Mouse (Mus musculus) adrenal gland, postnatal 36 days (tissue): ENCODE measurements at regions not wholly inside any gene's neighbourhood (a gene's known extent, or its start where the extent isn't known, plus 50 kb on each side); places are given as distances from the start of the nearest gene placed in this dataset.

Source experiments
- DNase-seq, 2 experiments: peaks; one replicate each; pipeline ENCODE4 v3.0.0; 2021; ENCODE audit warnings: mixed read lengths in 1 of 2

DNA sequence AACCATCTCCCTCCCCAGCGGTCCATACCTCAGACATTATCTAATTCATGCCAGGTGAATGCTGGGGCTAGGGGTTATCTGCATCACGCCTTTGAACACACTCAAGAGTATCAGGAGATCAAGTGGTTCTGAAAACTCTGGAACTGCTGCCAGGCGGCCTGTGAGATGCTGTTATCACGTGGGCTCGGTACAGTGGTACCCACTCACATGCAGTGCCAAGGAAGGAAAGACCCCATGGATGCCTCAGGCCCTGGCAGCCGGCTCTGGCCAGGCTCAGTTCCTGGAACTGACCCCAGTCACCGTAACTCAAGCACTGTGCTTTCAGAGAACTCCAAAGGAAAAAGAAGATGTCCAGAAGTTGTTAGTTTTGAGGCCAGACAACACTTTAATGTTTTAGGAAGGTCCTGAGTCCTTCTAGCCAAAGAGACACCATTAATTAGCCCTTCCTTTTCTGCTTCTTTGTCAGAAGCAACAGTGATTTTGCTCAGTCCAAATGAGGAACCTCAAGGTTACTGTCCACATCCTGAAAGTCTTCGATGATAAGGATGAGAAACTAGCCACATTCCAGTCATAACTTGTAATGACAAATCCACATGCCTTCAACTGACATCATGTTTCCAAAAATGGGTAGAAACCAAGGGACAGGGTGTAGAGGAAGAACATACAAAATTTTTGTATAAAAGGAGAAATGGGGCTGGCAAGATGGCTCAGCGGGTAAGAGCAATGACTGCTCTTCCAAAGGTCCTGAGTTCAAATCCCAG lies 126.1 kb downstream of the Zbtb18 start:
- no peak for DNase-seq

DNA sequence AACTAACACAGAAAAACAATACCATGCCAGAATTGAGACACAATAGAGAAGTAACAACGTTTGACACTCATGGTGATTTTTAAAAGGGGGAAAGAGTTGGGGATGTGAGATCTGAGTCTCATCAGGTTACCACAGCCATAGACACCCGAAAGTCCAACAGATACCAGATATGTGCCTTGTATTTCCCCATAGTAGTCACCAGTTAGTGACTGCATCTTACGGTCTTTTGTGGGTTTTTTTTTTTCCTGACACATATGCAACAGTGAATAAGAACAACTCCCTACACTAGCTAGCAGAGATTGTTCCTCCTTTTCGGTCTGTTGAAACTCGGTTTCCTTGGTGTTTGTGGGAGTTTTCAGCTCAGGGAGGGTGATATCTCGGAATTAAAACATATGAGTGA lies 127.4 kb downstream of the Zbtb18 start:
- DNase-seq: no peak

DNA sequence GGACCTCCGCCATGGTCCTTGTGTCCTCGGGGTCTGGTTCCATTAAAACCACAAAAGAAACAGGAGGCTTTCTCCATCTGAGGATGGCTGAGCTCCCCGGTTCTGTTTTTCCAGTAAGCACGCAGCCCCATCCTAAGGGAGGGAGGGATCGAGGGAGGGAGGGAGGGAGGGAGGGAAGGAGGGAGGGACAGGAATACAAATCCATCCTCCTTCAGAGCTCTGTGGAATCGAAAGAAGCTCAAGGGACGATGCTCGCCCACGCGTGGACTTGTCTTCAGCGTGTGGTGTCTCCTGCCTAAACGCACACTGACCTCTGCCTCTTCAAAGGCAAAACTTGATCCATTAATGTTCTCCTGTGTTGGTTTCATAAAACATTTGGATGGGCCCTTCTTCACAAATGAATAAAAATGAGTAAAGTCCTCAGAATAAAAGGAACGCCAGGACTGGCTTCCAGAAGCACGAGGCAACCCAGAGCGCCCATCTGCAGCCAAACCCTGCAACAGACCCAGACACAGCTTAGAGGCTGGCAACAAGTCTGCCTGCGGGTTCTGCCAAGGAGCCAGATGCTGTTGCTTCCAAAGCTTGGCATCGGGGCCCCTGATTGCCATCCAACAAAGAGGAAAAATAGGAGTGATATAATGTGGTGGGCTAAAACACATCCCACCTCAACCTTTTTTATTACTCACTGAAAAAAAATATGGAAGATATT lies 131.0 kb downstream of the Zbtb18 start:
- no peak for DNase-seq

DNA sequence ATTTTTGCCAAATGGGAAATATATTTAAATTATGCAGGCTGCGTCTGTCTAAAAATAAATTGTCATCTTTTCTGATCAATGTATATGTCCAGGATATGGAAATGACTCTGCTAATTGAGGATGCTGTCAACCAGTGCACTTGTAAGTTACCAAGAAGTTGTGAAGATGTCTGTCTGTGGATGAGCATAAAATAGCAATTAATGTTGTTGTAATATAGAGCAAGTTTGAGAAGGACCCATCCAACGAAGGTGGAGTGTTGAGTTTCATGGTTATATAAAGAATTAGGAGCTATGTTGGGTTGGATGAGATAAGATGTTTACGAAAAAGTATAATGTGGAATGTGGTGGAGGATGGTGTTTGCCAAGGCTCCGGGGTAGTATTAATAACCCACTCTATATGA lies 131.6 kb downstream of the Zbtb18 start:
- no peak for DNase-seq

DNA sequence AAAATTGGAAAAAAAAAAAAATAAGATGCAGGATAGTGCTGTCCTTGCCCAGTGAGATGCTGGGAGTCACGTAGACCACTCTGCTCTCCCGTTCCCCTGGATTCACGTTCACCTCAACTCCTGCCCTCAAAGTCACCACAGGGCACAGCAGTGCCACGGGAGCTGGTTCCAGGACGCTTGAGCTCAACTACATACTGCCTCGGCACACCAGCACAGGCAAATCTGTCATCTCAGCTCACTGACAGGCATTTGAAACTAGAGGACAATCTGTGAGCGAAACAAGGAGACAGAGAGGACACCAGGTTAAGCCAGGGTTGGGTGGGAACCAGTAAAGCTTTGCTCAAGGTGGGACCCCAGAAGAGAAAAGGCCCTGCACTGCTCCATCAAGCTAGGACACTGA lies 132.2 kb downstream of the Zbtb18 start:
- DNase-seq: no peak

DNA sequence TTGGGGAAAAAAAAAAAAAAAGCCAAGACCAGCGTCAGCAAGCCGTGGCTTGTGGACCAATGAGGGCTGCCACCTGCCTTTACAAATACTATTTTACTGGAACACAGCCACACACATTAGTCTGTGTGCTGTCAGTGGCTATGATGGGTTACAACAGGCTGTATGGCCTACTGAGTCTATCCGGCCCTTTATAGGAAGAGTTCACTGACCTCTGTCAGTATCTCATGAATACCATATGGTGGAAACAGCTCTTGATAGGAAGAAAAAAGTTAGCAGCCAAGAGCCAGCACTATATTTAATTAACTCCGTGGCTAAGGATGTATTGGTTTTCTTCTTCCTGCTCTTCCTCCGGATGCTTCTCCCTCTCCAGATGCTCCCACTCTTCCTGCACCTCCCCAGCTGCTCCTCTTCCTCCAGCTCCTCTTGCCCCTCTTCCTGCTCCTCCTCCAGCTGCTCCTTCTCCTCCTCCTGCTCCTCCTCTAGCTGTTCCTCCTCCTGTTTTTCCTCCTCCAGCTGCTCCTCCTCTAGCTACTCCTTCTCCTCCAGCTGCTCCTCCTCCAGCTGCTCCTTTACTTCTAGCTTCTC lies 142.2 kb downstream of the Zbtb18 start:
- DNase-seq: no peak

DNA sequence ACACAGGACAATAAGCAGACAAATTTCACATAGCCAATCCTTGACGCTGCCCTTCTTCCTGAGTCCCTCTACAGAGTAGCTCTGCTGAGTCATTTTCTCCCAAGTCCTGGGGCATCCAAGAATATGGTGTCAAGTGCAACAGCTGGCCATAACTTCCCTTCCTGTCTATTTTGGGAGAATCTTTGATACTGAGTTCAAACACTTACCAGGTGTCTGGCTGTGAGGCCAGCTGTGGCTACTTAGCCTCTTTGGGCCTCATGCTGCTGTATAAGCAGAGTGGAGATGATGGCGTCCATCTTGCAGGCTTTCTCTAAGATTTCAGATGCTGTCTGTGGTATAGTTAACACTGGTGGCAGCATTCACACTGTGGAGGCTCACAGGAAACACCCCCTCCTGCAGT lies 143.2 kb downstream of the Zbtb18 start:
- no peak for DNase-seq

DNA sequence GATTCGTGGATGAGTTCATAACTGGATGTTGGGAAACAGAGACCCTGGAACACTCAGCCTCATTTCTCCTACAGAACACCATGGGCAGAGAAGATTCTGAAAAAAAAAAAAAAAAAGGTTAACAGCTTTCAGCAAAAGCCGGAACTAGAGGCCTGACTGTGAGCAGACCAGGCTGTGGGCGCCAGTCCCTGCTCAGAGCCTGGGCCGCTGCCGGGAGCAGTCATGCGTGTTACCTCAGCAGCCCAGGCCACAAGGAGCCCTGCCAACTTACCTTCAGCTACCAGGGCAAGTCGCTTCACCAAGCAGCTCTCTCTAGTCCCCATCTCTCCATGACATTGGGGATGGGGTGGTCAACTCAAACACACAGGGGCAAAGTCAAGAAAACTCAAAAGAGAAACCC lies 140.6 kb upstream of the 1700016C15Rik start:
- no peak for DNase-seq

DNA sequence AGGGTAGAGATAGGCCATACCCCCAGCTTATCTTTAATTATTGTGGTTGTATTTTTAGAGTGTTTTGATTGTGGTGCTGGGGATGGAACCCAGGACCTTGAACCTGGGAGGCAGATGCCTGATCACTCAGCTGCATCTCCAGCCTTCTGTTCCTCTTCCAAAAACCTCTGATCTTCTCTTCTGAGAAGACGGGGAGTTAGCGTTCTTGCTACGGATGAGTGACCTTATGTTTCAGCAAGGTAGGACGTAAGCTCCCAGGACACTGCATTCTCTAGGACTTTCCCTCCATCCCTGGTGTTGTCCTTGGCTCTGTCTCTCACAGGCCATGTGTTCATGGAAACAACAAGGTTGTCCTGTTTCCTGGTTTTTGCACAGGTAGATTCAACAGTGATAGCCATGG lies 140.0 kb upstream of the 1700016C15Rik start:
- no peak for DNase-seq

DNA sequence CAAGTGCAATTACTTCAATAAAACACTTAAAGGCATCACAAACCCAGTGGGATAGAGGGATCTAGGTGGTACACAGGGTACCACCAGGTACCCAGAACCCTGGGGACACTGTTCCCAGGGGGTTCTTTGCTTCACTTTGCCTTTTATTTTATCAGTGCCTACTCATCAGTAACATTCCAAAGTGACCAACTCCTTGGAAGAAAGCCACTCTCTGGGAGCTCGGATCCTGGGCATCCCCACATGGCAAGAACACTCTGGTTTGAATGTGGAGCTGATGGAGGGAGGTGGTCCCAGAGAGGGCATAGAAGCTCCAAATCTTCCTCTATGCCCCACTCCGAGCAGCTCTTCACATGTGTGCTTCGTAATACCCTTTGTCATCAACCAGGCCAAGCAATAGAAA lies 137.9 kb upstream of the 1700016C15Rik start:
- no peak for DNase-seq

DNA sequence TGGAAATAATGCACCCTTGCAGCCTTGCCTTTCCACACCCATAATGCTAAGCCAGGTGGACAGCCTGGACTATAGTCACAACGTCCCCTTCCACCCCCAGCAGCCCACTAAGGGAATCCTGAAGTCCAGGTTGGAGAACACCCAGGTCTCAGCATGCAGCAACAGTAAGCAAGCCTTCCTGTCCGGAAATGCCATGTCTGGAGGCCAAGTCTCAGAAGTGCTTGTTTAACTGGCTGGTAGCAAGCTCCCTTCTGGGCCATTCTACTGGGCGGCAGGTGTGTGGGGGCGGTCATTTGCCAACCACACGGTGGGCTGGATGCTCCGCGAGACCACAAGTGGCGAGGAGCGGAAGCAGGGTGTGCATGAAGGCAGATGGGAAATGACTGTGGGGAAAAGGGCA lies 137.3 kb upstream of the 1700016C15Rik start:
- no peak for DNase-seq

DNA sequence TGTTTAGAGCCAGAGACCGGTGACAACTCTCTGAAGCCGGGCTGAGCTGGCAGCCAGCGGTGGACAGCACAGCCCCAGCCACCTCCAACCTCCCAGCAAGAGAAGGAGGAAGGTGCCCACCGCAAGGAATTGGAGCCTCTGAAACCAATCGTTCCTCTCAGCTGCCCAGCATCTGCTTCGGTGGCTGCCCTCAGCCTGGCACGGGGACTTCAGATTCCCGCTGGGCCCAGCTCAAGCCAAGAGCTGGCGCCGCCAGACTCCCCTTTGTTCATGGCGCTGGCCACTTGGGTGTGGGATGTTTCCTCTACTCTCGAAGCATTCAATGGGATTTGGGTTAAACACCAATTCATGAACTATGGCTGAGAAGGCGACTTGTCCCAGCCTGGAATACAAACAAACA lies 135.3 kb upstream of the 1700016C15Rik start:
- DNase-seq: no peak

DNA sequence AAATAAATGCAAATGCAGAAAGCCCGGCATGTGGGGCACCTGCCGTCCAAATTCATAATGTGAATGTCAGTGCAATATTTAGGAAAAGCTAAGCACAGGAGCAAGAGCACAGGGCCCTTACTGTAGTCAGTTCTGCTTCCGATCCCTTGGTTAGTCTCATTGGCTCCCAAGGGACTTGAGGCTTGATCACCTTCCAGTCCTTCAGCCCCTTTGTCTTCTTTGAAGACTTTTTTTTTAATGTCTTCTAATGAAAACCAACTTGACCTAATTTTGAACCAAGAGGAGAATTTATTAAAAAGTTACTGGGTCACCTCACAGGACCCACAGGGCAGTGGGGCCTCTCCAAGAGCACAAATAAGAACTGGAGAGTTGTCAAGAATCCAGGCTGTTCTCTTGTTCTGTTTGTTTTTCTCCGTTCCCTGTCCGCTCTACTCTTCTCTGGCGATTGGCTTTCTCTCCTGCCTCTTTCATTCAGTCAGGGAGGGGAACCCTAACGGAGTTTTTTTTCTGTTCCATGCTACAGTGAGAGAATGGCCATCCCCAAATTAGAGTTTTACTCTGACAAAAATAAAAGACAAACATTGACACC lies 134.2 kb upstream of the 1700016C15Rik start:
- DNase-seq: no peak

DNA sequence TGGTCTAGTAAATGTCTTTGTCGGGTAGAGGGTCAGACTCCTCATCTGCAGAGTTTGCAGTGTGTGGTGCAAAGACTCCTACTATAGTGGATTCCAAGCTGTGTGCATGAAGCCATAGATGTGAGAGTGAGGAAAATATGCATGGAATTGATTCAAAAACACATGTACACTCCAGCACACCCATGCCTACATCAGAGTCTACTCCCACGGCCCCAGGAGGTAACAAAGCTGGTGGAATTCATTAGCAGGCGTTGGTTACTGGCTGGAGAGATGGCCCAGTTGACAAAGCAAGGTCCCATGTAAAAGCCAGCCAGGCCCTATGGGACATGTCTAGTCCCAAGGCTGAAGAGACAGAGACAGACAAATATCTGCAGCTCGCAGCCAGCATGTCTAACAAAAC lies 132.6 kb upstream of the 1700016C15Rik start:
- no peak for DNase-seq

DNA sequence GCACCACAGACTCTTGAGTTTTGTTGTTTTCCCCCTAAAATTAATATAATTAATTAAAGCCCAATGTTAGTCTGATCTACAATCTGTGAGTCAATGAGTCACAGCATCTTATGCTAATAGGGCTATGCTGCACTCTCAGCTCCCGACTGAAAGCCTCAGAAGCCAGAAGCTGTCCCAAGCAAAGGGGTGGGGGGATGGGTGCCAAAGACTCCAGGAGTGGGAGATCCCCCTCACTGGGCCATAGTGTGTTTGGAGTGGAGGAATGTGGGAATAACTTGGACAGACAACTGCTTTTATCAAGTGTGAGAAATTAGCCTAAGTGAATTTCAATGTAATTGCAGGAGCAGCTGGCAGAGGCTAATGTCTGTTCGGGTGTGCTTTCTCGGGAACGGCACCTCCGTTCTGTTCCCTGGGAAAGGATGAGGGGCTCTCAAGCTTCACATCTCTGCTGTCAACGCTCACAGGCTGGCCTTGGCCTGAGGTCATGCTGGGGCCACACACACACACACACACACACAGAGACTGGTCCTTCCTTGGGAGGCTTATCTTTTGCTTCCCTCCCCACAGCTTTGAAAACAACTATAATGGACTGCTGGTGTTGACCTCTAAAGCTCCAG lies 124.2 kb upstream of the 1700016C15Rik start:
- no peak for DNase-seq

DNA sequence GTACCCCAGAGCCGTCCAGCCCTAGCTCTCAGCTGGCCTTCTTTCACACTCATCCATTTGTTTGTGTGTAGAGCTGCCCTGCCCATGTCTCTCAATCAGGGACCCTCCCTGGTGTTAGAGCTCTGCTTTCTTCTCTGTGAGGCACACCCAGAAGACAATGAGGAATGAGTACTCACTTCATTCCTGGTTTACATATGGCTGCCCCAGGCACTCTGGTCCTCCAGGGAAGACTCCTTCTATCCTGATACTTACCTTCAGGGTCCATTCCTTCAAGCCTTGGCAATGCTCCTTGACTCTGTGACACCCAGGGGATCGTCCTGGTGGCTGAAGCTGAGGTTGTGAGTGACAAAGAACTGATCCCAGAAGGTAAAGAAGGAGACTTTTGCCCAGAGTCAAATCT lies 122.0 kb upstream of the 1700016C15Rik start:
- DNase-seq: no peak

DNA sequence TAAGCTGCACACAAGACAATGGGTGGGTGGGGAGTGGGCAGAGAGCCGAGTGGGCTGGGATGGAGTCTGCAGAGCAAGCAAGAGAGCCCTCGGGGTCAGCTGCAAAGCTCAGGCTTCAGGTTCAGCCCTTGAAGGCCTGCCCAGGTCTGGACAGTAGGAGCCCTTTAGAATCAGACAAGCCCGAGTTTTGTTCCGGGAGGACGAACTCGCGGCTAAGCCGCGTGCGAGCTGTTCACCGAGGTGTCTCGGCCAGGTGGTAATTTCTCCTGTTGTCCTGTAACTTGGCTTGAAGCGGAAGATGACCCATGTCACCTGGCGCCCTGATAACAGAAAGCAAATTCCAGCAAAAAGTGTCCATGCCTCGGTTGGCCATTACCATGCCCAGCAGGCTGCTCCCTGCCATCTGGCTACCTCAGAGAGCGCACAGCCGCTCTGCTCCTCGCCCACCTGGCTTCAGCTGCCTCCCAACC lies 121.0 kb upstream of the 1700016C15Rik start:
- no peak for DNase-seq

DNA sequence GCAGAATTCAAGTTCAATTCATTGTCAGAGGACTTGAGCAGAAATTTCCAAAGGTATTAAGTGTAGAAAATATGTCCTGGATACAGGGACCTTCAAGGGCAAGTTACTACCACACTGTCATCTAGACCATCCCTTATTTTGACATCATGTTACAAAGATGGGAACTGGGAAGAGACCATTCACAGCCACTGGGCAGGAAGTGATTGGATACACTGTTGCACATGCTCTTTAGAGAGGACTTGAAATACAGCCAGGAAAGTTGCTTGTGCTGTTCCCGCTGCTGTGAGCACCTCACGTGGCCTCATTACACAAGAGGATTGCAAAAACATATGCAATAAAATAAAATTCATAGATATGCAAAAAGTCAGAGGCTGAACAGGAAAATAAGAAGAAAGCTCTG lies 120.4 kb upstream of the 1700016C15Rik start:
- no peak for DNase-seq

DNA sequence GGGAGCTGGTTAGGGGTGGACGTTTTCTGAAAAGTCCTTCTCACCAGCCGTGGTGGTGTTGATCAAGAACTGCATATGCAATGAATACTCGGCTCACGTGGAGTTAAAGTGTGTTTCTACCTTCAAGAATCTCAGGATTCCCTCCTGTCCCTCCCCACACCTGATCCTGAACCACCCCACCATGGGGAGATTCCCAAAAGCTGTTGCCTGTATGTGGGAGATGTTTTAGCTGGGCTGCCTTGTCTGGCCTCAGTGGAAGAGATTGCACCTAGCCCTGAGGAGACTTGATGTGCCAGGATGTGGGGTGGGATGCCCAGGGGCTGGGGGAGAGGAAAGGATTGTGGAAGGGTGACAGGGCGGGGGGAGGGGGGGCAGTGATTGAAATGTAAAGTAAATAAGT lies 119.9 kb upstream of the 1700016C15Rik start:
- DNase-seq: no peak

DNA sequence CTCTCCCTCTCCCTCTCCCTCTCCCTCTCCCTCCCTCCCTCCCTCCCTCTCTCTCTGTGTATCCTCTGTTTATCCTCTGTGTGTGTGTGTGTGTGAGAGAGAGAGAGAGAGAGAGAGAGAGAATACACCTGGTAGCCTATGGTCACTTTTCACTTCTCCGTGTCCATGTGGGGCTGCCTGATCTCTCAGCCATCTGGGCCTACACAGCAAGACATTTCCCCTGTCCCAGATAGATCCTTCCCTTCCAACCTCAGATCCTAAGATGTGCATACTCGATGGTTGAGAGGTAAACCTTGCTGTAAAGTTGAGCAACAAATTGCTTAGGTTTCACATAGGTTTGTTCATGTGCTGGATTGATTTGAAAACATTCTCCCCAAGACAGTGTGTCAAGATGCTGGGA lies 119.5 kb upstream of the 1700016C15Rik start:
- no peak for DNase-seq

DNA sequence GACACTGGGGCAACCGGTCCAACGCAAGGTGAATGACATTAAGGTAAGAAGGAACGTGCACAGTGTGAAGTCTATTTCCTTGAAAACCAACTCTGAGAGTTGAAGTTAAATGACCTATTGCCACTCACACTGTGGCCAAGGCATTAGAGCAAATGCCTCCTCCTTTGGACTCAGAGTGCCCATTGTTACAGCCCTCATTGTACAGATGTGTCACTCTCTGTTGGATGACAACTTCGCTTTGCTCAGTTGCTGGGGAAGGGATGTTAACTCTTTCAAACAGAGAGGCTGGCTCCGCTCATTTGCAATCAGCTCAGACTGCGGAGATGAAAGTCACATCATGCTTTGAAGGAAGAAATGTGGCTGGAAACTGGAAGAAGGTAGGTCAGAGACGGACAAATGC lies 117.1 kb upstream of the 1700016C15Rik start:
- DNase-seq: no peak

DNA sequence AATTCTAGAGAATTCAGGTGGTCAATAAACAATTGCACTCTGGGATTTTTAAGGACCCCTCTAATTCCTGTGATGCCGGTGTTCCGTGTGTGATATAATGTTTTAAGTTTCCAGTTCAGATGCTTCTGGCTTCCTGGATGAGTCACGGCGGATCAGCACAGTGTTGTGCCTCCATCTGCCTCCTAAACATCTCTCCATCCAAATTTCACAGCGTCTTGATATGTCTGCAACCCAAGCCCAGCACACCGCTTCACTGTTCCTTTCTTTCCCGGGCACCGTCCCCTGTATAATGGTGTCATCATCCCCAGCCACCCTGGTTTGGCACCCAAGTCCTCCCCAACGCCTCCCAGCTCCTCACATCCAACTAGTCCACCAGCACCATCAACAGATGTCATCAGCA lies 114.0 kb upstream of the 1700016C15Rik start:
- DNase-seq: no peak
